Mouse (Mus musculus): ENCODE data around the gene Itgam. TPM values are rescaled to one million over a fixed set of nuclear protein-coding genes. Genes with fewer than 3 reads are reported as not detected.
"Not testable (repeated sequence)": the region's sequence is repeated elsewhere in the genome, so short reads cannot be mapped to it uniquely, and the experiment has no call there.

Gene Itgam
- 10.8 and 12.8 TPM in 2 replicates for total RNA-seq (2017)

- ATAC-seq (replicated peaks; ENCODE audit: low read depth, poor library complexity, severe bottlenecking), result peak; percentile 60
These were observed at the start of gene Itgam, which contains the start of gene Gm49368 for GRCm38 (mm10) chr7:128062456-128062855. Gene Itgam, plus strand, starts transcription at chr7:128062640. Gene Gm49368, plus strand, starts transcription at chr7:128062683.

GRCm38 (mm10) chr7:128013116-128013515, 49.3 kb upstream of the Itgam start:
- no peak for ATAC-seq (replicated peaks; ENCODE audit: low read depth, poor library complexity, severe bottlenecking)

- ATAC-seq (replicated peaks; ENCODE audit: low read depth, poor library complexity, severe bottlenecking), result not testable (repeated sequence)
These were observed 46.3 kb upstream of the Itgam start for GRCm38 (mm10) chr7:128016134-128016533.

GRCm38 (mm10) chr7:128016650-128017049, 45.8 kb upstream of the Itgam start:
- no peak for ATAC-seq (replicated peaks; ENCODE audit: low read depth, poor library complexity, severe bottlenecking)

GRCm38 (mm10) chr7:128018275-128018674, 44.2 kb upstream of the Itgam start:
- no peak for ATAC-seq (replicated peaks; ENCODE audit: low read depth, poor library complexity, severe bottlenecking)

GRCm38 (mm10) chr7:128019187-128019586, 43.3 kb upstream of the Itgam start:
- no peak for ATAC-seq (replicated peaks; ENCODE audit: low read depth, poor library complexity, severe bottlenecking)

GRCm38 (mm10) chr7:128022974-128023373, 39.5 kb upstream of the Itgam start:
- ATAC-seq (replicated peaks; ENCODE audit: low read depth, poor library complexity, severe bottlenecking), result no peak

- no peak for ATAC-seq (replicated peaks; ENCODE audit: low read depth, poor library complexity, severe bottlenecking)
These were observed 38.9 kb upstream of the Itgam start for GRCm38 (mm10) chr7:128023565-128023964.

- ATAC-seq (replicated peaks; ENCODE audit: low read depth, poor library complexity, severe bottlenecking), result no peak
These were observed 38.1 kb upstream of the Itgam start for GRCm38 (mm10) chr7:128024364-128024763.

GRCm38 (mm10) chr7:128024932-128025331, 37.5 kb upstream of the Itgam start:
- ATAC-seq (replicated peaks; ENCODE audit: low read depth, poor library complexity, severe bottlenecking), result no peak

- no peak for ATAC-seq (replicated peaks; ENCODE audit: low read depth, poor library complexity, severe bottlenecking)
These were observed 37.1 kb upstream of the Itgam start for GRCm38 (mm10) chr7:128025381-128025780.

GRCm38 (mm10) chr7:128031403-128031976, 30.9 kb upstream of the Itgam start:
- peak; percentile 52; the same call in 1 of the 2 replicates for ATAC-seq (replicated peaks; ENCODE audit: low read depth, poor library complexity, severe bottlenecking)

- ATAC-seq (replicated peaks; ENCODE audit: low read depth, poor library complexity, severe bottlenecking), result no peak
These were observed 30.0 kb upstream of the Itgam start for GRCm38 (mm10) chr7:128032290-128032988.

- ATAC-seq (replicated peaks; ENCODE audit: low read depth, poor library complexity, severe bottlenecking), result no peak
These were observed 29.5 kb upstream of the Itgam start for GRCm38 (mm10) chr7:128032989-128033293.

- ATAC-seq (replicated peaks; ENCODE audit: low read depth, poor library complexity, severe bottlenecking), result no peak
These were observed 28.8 kb upstream of the Itgam start for GRCm38 (mm10) chr7:128033616-128034015.

- ATAC-seq (replicated peaks; ENCODE audit: low read depth, poor library complexity, severe bottlenecking), result peak; percentile 89
These were observed 20.1 kb upstream of the Itgam start for GRCm38 (mm10) chr7:128042161-128042820.

GRCm38 (mm10) chr7:128044142-128044785, 18.2 kb upstream of the Itgam start:
- no peak for ATAC-seq (replicated peaks; ENCODE audit: low read depth, poor library complexity, severe bottlenecking)

GRCm38 (mm10) chr7:128045640-128046039, 16.8 kb upstream of the Itgam start:
- no peak for ATAC-seq (replicated peaks; ENCODE audit: low read depth, poor library complexity, severe bottlenecking)

- peak; percentile 83 for ATAC-seq (replicated peaks; ENCODE audit: low read depth, poor library complexity, severe bottlenecking)
These were observed 13.6 kb upstream of the Itgam start for GRCm38 (mm10) chr7:128048819-128049218.

- no peak for ATAC-seq (replicated peaks; ENCODE audit: low read depth, poor library complexity, severe bottlenecking)
These were observed 13.2 kb upstream of the Itgam start for GRCm38 (mm10) chr7:128049254-128049653.

- ATAC-seq (replicated peaks; ENCODE audit: low read depth, poor library complexity, severe bottlenecking), result peak; percentile 77
These were observed 11.7 kb upstream of the Itgam start for GRCm38 (mm10) chr7:128050739-128051138.
